8 mouse cellular contexts compared by ENCODE assay signal in genomic region chr2:33821677-33822607, GRCm38 (mm10).
DNase-seq lines count a peak whose midpoint lies in the region; ATAC-seq and TF ChIP-seq lines count a peak whose summit lies in the region.

No protein-coding gene starts in this region.

- no peaks in the 10 kb centered on the region for H3K4me1 ChIP-seq in intestine, postnatal 0 days (replicated peaks; ENCODE audit: control insufficient read depth, insufficient read depth, low read length)
- H3K4me1 ChIP-seq in midbrain, embryonic 11.5 days (ENCODE audit: control insufficient read depth, insufficient read depth, low read length) = peaks cover 2% of the 10 kb centered on the region; the same call in 1 of the 2 replicates

- no peak for ATAC-seq in intestine, postnatal 0 days
- peak; percentile 75 for ATAC-seq in midbrain, embryonic 11.5 days (ENCODE audit: low FRiP score)

- no peaks in the 10 kb centered on the region for H3K27me3 ChIP-seq in intestine, postnatal 0 days (replicated peaks; ENCODE audit: control insufficient read depth, insufficient read depth, low read length)
- no peaks in the 10 kb centered on the region for H3K27me3 ChIP-seq in midbrain, embryonic 11.5 days (ENCODE audit: control insufficient read depth, insufficient read depth, low read length)

- intact Hi-C loops in left cerebral cortex, postnatal 25 days (cut with DNase I) = loop anchor here (1.0 to 5.0 kb wide), 4 partner anchors 55 to 820 kb away; no protein-coding TSS in a partner anchor

- H3K9ac ChIP-seq in intestine, postnatal 0 days (ENCODE audit: low read depth, low read length) = no peak overlapping the region
- peak overlapping the region; percentile 24; the same call in 1 of the 2 replicates for H3K9ac ChIP-seq in midbrain, embryonic 11.5 days (ENCODE audit: low read length)

- peak; percentile 83 for DNase-seq in adrenal gland, adult 2 months
- DNase-seq in embryo, embryonic 10.5 days (ENCODE audit: low spot score) = peak; percentile 88
- peak; percentile 72 for DNase-seq in gastrocnemius, postnatal 25 days
- peak; percentile 82 to 87 for DNase-seq in left cerebral cortex, postnatal 25 days (ENCODE audit: low spot score in 2 of 2)
- DNase-seq in midbrain, embryonic 11.5 days (ENCODE audit: low spot score, missing footprints) = peak; percentile 98
- peak; percentile 89 for DNase-seq in right cerebral cortex, postnatal 4 days
- peak; percentile 70 to 88 for DNase-seq in urinary bladder, postnatal 4 days (ENCODE audit: low spot score in 2 of 2)

- no peak overlapping the region for H3K4me3 ChIP-seq in intestine, postnatal 0 days (ENCODE audit: low read depth, low read length)
- no peak overlapping the region for H3K4me3 ChIP-seq in midbrain, embryonic 11.5 days (ENCODE audit: low read depth, low read length)

- TF ChIP-seq CTCF in intestine, postnatal 0 days (IDR thresholded peaks at IDR 0.05; ENCODE audit: low read depth) = peak; percentile 100

- H3K27ac ChIP-seq in intestine, postnatal 0 days (ENCODE audit: low read depth, low read length) = no peak overlapping the region
- H3K27ac ChIP-seq in midbrain, embryonic 11.5 days (ENCODE audit: low read depth, low read length) = peak overlapping the region; percentile 6; the same call in 1 of the 2 replicates

- H3K36me3 ChIP-seq in intestine, postnatal 0 days (ENCODE audit: control insufficient read depth, insufficient read depth) = peaks cover 10% of the 10 kb centered on the region; the same call in 1 of the 2 replicates
- peaks cover 13% of the 10 kb centered on the region; the same call in 1 of the 2 replicates for H3K36me3 ChIP-seq in midbrain, embryonic 11.5 days (ENCODE audit: control insufficient read depth, insufficient read depth, low read length)

- 34% methylated on average over 13 of the region's 13 CpGs for WGBS in intestine, postnatal 0 days
- WGBS in midbrain, embryonic 11.5 days = 31% methylated on average over 13 of the region's 13 CpGs

- H3K9me3 ChIP-seq in intestine, postnatal 0 days (ENCODE audit: control insufficient read depth) = no peaks in the 10 kb centered on the region
- no peaks in the 10 kb centered on the region for H3K9me3 ChIP-seq in midbrain, embryonic 11.5 days (ENCODE audit: control insufficient read depth, low read length)

- H3K4me2 ChIP-seq in intestine, postnatal 0 days (replicated peaks; ENCODE audit: low read depth) = no peak overlapping the region
- no peak overlapping the region for H3K4me2 ChIP-seq in midbrain, embryonic 11.5 days
